Mouse (Mus musculus) gastrocnemius, postnatal 10 days (tissue): Measurements from ENCODE around the gene Ankrd44. TPM values are rescaled to one million over a fixed set of nuclear protein-coding genes. Genes with fewer than 3 reads are reported as not detected.

ENCODE experiments used
- DNase-seq: peaks from one replicate; pipeline ENCODE4 v3.0.0; 2021; ENCODE audit warnings: mixed read lengths
- total RNA-seq, 2 experiments: library from RNA; stranded (reverse); gene quantifications; 2 replicates each; pipeline ENCODE4 v1.2.3; 2021

Ankrd44 gene
- total RNA-seq, 2 experiments from 2014 or later: 14.5 to 16.9 TPM

DNA sequence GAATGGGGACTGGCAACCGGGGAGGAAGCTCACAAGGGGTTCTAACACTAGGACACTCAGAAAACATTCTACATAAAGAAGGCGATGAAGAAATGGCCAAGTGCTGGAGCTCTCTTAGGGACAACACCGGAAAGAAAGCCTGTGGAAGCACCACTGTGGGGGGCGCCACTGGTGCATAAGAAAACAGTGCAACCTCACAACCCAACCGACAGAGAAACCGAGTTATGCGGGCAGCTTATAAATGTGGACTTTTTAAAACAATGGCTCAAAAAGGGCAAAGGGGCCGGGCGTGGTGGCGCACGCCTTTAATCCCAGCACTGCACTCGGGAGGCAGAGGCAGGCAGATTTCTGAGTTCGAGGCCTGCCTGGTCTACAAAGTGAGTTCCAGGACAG is 117.1 kb downstream of the Ankrd44 start:
- DNase-seq: no peak

DNA sequence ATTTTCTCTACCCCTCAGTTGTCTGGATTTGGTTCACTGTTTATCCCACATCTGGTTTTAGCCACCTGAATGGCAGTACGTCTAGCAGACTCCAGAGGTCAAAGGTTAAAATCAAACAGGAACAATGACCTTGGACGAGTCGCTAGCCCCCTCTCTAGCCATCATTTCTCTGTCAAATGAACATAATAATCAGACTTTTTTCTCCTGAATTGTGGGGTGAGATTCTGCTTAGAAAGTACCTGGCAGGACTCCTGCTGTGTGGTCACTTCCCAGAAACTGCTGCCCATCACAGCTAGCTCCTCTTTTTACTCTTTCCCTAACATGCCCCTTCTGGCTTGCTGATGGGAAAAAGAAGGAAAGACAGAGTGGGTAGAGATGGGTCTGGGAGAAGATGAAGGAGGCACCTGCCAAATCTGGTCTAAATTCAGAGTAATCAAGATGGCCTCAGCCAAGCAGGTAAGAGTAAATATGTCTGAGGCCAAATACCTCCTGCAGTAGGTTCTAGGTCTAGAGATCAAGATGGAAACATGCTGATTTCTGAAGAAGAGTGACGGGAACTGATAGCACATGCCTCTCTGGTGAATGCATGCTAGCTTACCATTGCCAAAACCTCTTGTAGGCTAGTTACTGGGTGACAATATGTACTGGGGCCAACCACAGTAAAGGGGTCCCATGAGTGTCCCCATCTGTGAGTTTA is 117.6 kb downstream of the Ankrd44 start:
- no peak for DNase-seq

DNA sequence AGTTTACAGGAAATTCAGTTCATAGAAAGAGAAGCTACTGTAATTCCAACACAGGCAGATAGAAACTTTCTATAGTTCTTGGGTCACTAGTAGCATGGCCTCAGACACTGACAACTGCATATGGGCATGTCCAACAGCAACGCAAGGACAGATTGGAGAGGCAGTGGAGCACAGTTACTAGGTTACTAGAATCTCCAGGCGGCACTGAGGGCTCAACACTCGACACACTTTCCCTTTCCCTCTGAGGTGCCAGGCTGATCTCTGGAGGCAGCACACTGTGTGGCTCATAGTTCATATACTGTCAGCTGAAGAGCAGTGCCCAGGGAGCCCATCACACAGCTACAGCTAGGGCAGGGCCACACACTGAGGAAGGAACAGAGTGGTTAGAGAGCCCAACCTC is 118.4 kb downstream of the Ankrd44 start:
- DNase-seq: no peak

GRCm38 (mm10) chr1:54806116-54806850 is 119.9 kb downstream of the Ankrd44 start:
- no peak for DNase-seq

- no peak for DNase-seq
Observed at GRCm38 (mm10) chr1:54804406-54804805, 121.8 kb downstream of the Ankrd44 start.

DNA sequence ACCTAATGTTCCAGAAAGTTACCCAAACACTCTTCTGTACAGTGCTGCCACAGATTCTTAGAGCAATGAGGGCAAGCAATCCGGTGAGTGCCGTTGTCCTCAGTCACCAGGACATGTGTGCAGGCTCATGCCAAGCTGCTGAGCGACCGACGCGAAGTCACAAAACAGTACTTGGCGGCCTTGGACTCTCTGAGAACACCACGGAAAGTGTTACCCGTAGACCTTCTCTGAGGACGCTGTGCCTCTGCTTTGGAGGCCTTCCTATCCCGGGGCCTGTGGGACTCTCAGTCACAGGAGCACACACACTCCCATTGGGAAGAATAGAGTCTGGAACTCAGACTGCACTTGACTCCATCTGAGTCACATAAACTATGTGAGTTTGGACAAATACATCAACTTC is 123.5 kb downstream of the Ankrd44 start:
- DNase-seq: no peak

DNA sequence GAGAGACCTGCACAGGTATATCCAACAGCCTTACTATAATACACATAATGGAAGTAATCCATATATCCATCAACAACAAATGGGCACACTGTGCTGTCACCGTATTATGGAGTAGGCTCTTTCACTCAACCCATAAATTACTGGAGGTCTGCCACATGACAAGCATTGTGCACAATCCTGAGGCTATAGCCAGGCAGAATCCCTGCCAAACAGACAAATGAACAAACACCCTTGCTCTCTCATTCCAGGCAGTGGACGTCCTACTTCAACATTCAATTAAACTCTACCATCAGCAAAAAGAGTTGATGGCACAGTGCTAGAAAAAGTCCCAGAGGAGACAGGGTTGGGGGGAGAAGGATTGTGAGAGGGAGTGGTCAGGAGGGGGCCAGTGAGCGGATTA is 124.9 kb downstream of the Ankrd44 start:
- no peak for DNase-seq

DNA sequence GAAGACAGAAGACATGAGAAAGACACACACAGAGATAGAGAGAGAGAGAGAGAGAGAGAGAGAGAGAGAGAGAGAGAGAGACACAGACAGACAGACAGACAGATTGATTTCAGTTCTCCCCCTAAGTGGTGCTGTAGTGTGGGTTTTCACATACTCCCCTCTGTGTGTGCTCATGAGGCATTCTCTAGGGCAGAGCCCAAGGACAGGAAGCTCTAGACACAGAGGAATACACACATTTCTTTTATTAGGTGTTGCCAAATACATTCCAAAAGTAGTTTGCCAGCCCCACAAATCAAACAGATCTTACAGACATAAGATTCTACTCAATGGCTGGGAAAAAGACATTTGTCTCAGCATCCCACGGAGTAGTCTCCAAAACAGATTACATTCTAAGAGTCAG is 126.8 kb downstream of the Ankrd44 start:
- no peak for DNase-seq

- DNase-seq: no peak
Observed at GRCm38 (mm10) chr1:54798415-54798814, 127.8 kb downstream of the Ankrd44 start.

DNA sequence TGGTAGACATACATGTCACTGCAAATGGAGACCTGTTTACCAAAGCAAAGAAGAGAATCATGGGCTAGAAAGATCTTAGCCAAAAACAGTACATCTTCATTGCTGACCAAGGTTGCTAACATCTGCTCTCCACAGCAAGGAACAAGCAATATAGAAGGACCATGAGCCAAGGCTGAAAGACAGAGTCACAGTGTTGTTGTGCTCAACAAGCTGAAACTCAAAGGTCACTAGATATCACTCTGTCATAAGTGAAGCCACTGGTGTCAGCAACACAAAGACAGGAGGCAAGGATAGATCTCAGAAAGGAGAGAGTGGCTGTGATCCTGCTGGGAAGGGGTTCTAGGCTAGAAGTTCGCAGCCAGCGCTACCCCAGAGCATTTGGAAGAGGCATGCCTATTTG is 131.5 kb downstream of the Ankrd44 start:
- no peak for DNase-seq

DNA sequence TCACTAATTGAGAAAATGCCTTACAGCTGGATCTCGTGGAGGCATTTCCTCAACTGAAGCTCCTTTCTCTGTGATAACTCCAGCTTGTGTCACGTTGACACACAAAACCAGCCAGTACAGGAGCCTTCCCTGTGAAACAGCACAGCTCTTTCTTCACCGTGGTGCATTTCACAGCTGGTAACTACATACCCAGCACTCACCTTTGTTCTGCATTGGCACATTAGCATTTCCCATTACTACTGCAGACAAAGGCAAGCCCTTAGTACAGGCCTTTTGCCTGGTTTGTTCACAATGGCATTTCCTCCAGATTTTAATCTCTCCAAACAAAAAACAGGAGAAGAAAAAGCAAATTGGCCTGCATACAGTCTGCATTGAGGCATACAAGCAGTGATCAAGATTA is 134.8 kb downstream of the Ankrd44 start:
- no peak for DNase-seq

DNA sequence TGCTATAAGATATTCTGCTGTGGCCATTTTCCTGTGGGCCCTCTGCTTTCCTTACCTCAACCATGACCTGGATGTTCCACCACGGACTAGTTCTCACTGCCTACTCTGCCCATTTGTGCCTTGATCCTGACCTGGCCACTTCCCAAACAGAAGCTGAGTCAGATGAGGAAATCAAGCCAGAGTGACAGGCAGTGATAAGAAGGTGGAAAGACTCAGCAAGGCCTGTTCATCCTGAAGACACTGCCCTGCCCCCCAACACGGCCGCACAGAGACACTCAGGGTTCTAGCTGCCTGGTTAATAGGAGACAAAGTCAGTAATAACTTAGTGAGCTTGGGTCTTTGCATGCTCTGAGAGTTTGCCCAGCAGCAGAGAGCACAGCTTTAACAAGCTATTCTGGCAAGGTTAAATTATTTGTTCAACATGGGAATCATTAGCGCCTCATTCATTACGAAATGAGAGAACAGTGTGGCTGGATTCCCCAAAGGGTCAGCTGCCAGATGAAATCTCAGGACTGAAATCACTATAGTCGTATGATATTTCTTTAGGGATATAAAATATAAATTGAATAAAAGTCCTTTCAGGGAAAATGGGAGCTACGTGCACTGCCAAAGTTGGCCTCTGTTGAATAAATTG is 136.7 kb downstream of the Ankrd44 start:
- no peak for DNase-seq

DNA sequence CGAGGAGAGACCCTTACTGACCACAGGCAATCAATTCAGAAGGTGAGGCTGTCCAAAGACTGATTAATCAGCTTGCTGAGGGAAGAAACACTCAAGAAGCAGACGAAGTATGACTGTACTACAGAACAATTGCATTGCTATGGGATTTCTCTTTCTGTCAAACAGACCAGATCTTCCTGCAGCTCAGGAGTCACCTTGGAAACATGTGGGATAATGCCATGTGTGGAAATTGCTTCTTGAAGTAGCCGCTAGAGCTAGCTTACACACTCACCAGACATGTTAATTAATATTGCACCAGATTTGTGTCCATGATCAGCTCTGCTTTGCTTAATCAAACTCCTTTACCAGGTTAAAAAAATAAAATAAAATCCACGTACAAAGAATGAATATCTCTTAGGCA is 137.8 kb downstream of the Ankrd44 start:
- DNase-seq: no peak

DNA sequence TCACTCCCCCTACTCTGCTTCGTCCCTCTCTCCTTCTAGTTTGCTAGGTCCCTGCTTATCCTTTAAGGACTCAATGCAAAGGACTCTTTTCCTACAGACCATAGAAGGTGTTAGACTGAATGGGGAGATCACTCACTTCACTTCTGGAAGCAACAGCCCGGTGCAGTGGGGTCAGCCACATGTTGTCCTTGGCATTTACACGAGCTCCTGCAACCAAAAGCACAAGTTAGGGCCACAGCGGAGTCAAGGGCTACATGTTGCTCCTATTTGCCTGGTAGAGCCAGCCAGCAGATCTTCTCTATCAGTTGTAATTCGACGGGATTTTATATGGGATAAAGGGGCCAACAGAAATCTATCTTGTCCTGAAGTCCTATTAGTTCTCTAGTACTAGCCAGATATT is 148.0 kb downstream of the Ankrd44 start:
- DNase-seq: no peak

GRCm38 (mm10) chr1:54777104-54777503 is 149.1 kb downstream of the Ankrd44 start:
- DNase-seq: no peak

DNA sequence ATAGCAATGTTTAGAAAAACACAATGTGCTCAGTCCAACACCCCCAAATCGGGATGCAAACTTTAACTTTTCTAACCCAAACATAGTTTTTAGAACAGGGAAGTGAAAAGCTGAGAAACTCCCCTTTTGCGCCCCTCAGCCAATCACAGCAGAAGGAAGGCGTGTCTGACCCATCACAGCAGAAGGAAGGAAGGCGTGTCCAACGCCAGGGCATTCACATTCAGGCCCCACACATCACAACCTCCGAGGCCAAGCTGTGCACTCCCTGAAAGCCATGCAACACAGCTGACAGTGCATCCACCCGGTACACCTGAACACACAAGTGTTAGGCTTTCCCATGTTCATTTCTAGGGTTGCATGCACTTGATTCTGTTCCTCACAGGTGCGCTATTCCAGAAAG is 150.1 kb downstream of the Ankrd44 start:
- no peak for DNase-seq

DNA sequence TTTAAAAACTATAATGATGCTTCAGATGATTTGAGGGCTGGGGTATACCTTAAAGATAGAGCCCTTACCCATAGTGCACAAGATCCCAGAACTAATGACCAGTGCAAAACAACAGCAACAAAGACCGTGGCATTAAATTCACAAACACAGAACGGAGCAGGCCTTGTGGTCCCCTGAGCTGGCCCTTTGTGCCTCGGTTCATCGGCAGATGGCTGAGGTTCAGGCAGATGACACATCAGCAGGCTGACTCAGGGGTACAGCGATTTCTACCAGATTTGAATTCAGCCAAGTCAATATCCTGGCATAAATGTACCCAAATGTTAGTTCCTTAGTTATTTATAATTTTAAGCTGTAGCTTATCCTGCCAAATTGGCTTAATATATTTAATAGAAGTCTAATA is 153.3 kb downstream of the Ankrd44 start:
- no peak for DNase-seq

DNA sequence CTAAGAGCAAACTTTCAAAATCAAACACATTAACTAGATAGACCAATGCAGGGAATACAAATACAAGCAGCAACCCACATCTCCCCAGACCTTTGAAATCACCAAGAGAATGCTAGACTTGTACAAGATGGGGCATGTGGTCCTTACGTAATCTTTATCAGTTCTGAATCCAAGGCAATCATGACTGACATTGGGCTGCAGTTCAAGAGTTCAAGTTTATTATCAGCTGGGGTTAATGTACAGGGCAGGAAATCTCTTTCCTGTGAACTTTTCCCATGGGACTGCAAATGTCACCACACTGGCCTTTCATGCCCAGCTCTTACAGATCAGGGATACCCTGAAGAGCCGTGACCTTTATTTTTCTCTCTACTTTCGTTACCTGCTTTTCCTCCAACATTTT is 154.7 kb downstream of the Ankrd44 start:
- no peak for DNase-seq

DNA sequence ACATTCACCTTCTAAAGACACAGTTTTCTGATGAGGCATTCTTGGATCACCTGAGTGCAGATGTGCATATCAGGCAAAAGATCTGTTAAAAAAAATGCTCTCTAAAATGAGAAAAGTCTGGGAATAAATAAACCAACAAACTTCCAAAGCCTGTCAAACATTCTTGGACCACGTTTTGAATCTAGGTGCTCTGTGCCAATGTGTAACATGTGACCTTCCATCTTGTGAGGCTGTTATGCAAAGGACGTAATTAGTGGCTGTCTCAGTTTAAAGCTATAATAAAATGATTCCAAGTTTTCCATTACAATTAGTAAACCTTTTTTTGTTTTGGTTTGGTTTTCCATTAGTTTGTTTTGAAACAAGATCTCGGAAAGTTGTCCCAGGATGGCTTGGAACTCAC is 159.0 kb downstream of the Ankrd44 start:
- no peak for DNase-seq

DNA sequence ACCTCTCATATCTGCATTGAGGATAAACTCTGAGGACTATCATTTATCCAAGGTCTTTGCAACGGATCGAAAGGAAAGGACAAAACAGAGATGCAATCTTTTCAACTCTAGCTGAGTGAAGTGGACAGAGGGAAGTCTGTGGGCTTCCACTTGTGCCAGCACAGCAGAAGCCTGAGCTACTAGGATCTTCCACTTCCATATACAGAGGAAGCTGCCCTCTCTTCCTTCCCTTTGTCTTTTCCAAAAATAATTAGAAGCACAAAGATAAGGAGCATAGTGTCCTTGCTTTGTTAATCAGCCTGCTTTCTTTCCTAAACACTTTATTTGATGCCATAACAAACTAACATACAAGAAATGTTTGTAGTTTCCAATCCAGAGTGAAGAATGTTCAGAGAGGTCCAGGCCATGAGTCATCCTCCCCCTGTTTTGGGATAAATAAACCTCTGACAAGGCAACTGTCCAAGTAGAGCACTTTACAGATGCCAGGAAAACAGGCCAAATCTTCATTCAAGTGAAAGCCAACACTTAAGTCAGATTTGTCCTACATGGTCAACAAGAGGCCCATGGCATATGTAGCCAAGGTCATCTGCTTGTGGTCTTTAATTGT is 160.5 kb downstream of the Ankrd44 start:
- DNase-seq: no peak

DNA sequence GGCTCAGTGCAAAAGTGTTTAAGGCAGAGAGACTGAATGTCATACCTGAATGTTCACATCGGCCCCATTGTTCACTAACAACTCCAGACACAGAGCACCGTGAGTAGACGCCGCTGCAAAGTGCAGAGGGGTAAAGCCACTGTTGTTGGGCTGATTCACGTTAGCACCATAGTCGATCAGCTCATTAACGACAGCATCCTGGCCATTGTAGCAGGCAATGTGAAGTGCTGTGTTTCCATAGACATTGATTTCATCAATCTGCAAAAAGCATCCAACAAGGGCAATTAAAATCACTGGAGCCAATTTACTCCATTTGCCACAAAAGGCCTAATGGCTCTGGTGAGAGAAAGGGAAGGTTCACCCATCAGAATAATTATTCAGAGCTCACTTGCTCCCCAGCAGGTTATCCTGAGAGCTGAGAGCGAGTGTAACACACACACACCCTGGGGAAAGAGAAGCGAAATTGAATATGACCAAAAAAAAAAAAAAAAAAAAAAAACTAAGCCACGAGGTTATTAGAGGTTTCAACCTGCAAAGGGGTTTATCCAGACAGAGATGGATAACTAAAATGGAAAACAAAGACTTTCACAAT is 163.9 kb downstream of the Ankrd44 start:
- no peak for DNase-seq

DNA sequence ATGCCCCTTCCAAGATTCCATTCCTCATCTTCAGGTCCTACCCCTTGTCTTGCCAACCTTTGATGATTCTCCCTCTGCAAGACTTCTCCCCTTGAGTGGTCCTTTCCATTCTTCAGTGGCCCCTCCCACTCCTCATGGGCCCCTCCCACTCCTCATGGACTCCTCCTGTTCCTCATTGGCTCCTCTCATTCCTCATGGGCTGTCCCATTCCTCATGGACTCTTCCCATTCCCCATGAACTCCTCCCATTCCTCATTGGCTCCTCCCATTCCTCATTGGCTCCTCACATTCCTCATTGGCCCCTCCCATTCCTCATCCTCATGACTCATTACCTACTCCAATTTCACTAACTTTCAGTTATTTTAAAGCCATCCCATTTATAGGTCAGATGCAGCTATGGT is 166.3 kb downstream of the Ankrd44 start:
- no peak for DNase-seq

DNA sequence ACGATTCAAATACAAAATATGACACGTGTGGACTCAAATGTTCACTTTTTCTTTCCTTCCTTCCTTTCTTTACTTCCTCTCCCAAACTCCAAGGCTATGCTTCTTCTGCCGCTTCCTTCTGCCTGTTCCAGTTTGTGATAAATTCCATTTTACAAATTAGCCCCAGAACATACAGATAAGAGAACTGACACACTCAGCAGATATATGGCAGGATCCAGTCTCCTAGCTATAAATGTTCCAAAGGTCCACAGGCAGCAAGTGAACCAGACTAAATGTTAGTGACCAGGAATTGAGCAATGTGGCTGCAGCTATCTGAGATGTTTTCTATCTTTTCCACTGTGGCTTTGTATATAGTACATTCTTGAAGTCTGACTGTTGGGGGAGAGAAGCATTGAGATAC is 168.9 kb downstream of the Ankrd44 start:
- no peak for DNase-seq
